Mouse (Mus musculus) 3134 (cell line): ENCODE measurements at regions not wholly inside any gene's neighbourhood (a gene's known extent, or its start where the extent isn't known, plus 50 kb on each side); places are given as distances from the start of the nearest gene placed in this dataset.

Experiments used
- DNase-seq: peaks from one replicate; pipeline ENCODE4 v3.0.0-alpha.2; 2011; ENCODE audit warnings: low spot score; ENCODE audit not compliant: insufficient read length; ENCODE audit errors: extremely low read depth

DNA sequence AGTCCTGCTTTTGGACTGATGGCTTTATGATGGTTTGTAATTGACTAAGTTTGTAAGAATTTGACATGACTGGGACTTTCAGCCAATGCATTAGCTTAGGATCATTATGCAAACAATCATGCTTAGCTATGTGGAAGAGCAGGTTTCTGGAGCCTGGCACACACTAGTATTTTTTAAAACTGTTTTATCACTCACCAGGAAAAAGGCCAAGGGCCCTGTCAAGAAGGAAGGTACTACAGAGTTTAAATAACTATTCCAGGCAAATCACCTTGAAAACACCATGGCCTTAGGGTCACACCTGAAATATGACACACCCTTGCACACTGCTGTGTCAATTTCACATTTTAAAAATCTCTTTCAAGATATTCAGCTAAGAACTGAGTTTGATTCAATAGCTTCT lies 341.0 kb downstream of the Nr2f2 start:
- DNase-seq = no peak

DNA sequence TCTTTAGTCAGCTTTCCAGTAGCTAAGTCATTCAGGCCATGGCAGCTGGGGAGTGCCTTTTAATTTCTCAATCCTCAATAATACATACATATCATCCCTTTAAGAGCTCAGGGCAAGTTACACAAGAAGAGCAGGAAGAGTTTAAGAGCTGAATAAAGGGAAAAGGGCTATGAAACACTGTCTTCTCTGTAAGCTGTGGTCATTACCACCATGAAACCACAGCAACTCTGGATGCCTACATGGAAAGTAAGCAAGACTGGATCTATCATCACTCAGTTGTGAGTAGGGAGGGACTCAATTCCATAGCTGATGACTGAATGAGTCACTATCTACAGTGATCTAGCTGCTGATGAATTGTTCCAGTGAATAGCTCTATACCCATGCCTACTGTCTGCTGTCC lies 349.9 kb downstream of the Nr2f2 start:
- DNase-seq = peak; percentile 67

DNA sequence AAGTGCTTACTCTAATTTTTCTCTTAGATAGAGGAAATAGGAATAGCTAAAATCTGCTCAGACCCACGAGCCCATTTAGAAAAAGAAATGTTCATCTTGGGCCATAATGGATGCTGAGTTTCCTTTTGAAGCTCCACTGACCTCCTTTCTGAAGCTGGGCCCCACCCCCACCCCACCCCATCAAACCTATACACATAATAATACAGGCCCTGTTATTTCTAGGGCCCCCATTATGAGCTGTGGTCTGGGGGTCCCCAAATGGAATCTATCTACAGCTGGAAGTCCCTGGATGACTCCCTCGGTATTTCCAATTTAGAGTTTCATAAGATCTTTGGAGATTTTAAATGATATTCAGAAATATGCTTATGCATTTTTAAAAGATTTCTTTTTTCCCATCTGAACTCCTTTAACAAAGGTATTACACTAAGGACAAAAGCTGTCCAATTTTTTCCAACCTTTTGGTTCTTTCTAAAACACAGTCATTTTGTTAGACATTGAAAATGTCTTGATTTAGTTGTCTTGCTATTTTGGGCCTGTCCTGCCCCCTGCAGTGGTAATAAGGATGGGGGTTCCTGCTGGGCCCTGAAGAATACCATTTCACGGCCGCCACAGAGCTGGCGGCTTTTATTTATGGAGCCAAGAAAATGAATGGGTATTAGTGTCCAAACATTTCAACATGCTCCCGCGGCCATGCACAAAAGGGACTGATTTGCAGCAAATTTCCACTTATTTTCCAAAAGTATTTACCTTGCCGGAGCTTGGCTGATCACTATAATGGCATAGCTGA lies 363.1 kb downstream of the Nr2f2 start:
- DNase-seq = no peak

DNA sequence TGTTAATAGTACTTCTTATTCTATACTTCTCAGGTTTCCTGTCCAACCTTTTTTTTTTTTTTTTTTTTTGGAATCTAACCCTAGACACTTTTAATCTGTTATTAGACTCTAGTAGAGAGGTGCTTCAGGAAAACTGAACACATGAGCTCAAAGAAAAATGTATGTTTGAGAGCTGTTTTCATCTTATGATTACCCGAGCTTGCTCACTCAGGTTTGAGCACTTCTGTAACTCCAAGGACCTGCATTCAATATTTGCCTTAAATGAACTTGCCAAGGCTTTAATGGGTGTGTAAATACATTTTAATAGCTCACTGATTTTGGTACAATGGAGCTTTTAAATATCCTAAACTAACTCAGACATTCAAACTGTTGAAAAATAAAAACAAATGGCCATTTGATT lies 367.8 kb downstream of the Nr2f2 start:
- DNase-seq = no peak

DNA sequence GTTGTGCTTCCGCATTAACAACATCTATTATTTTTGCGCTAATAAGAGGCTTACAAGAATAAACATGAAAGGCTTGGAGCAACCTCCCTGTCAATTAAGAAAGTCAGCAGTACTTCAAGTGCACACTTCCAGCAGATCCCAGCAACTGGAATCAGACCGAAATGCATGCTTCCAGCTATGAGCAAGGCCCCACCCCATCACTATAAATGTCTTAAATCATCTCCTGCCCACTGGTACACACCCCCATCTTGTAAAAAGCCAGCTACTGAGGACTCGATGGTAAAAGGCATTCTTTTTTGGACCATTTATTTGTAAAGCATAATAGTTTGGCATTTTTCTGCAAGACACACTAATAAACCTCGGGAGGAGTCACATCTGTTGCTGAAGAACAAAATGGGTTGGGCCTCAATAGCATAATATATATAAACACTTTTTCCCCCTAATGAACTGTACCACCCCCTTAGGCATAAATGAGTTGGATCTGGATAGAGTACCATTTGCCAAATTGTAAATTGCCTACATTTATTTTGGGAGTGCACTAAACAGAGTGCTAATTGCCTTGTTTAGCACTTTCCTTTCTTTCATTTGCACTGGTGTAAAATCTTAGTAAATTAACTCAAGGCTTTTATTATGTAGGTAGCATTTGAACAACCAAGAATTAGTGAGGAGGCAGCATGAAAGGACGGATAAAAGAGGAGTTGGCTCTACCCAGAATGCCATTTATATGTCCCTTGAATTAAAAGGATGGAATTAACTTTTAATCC lies 371.8 kb downstream of the Nr2f2 start:
- no peak for DNase-seq

DNA sequence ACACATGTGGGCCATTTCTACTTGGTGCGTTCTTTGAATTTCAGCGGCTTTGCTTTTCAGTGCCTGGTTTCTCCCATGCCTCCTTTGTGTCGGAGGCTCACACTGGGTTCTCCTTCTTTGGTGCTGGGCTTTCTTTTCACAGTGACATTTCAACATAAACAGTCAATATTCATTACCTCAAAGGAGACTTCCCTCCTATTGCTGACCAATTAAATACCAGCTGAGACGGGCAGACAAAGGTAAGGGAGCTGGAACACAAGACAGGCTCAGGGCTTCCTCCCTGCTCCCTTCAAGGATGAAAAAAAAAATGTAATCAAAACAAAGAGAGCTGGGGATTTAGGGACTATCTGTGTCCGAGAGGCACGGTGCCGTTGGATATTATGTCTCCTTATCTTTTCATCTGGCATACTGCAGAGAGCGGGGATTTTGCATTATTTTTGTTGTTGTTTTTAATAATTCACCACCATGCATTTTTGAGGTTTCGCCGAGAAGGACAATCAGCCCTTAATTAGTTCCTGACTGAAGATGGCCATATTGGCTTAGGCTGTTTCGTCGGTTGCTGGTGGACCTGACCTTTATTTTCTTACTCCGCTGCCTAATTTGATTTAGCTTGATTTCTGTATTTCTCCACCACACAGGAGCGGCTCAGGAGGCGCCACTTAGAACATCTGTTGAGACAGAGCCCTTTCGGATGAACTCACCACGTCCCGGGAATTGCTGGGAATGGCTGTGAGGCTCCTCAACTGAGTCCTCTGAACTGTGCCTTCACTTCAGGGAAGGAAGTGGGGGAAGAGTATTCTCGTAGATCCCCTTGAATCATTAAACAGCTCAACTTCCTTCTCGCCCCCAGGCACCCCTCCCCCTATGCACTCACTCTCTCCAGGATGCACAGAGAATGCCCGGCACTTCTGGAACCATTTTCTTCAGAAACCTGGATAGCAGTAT lies 373.9 kb downstream of the Nr2f2 start:
- no peak for DNase-seq

DNA sequence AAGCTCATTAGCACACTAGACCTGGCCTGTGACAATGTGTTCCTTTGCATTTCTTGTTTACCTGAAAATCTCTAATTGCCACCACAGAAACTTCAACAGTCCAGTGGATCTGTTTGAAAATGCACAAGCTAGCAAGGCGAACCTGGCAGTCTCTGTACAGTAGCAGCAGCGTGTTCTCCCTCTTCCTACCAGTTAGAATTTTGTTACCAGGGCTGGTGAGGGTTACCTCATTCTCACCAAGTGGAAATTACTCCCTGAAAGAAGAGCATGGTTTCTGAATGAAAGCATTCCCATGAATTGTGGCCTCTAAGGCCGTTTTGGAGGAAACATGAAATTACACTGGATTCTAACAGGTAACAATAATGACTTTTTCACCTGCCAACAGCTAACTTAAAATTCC lies 374.6 kb downstream of the Nr2f2 start:
- no peak for DNase-seq

DNA sequence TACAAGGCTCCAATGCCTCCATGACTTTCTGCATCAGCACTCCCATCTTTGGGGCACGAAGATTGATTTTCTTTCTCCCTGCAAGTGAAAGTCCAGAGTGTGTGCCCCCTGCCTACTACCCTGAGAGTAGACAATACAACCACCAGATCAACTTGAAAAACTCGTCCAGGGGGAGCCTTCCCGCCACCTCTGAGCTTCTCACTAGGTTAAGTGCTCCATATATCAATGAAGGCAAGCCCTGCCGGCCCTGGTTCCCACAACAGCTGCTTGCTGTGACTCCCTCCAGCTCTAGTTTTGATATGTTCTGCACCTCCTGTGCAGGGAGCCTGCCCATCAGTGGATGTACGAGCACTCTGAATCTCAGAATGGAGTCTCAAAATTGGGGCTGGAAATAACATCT lies 377.8 kb downstream of the Nr2f2 start:
- no peak for DNase-seq

DNA sequence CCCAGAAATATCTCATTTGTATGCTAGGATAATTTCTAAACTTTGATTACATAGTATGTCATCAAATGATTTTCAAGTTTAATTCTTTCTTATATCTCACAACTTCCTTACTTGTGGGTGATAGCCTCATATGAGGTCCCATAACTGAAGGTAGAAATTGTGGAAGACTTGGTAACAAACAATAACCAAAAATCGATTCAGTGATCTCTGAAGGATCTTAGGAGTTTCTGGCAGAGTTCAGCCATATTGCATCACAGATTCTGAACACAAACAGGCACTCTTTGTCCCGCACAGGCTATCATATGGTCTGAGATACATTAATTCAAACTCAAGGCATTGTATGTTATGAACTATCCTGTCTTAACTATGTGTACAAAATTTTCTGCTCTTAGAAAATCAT lies 385.2 kb downstream of the Nr2f2 start:
- no peak for DNase-seq

DNA sequence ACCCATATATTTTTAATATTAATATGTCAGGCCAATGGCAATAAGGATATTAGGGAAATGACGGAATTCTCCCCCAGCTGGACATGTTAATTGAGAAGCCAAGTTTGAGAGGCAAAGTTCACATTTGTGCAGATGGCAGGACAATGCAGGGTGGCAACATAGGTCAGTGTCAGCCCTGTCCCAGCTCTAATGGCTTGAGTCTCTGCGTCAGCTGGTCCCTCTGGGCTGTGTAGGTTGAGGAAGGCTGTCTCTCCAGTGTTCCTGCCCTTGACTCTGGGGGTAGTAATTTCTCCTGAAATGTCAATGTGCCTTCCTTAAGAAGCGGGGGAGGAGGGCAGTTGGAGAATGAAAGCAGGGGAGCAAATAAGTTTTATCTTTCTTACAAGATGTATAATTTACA lies 390.2 kb downstream of the Nr2f2 start:
- no peak for DNase-seq

DNA sequence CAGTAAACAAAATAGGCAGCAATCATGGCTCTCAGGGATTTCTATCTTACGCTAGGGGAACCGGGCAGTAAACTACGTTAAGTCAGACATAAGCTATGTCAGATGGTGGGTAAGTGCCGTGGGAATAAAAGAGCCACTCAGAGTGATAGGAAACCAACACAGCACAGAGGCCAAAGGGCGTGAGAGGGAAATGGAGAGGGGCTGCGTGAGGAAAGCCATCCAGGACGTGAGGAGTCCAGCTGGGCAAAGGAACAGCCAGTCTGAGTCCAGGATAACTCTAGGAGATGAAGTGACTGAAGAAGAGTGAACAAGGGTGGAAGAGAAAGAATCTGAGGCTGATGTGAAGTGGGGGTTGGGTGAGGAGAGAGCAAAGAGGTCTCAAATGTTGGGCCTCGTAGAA lies 402.5 kb downstream of the Nr2f2 start:
- no peak for DNase-seq

DNA sequence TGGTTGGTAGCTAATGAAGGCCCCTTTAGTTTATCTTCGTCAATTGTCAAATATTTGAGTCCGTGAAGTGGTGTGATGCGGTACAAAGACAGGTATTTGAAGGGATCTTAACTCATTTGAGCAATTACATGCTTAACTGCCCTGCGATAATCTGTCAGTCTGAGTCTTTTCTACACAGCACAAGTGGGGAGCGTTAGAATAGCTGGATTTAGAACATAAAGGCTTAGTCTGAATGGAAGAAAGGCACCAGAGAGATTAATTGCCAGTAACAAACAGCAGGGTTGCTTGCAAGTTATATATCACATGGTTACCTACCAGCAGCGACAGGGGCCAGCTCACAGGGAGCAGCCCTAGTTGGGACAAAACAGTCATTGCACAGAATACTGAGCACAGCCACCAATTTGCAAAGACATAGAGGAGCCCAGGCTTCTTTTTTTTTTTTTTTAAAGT lies 416.3 kb downstream of the Nr2f2 start:
- DNase-seq = no peak

DNA sequence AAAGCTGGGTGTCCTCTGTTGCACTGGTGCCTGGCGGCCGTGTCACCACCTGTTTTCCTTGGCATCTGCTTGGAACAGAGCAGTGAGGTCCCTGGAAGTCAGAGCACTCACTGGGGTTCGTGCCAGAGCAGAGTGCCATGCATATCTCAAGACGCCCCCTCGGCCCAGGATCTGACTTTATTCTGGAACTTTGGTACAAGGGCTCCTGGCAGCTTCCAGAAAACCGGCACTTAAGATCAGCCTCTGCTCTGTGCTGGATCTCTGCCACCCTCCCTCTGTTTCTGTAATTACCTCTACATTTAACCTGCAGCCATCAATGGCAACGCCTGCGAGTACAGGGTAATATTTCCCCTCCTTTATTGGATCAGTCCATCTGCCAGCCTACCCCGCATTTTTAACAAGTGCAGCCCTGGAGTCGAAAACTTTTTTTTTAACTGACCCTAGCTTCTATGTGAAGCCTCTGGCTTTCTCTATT lies 416.9 kb downstream of the Nr2f2 start:
- peak; percentile 7 for DNase-seq

DNA sequence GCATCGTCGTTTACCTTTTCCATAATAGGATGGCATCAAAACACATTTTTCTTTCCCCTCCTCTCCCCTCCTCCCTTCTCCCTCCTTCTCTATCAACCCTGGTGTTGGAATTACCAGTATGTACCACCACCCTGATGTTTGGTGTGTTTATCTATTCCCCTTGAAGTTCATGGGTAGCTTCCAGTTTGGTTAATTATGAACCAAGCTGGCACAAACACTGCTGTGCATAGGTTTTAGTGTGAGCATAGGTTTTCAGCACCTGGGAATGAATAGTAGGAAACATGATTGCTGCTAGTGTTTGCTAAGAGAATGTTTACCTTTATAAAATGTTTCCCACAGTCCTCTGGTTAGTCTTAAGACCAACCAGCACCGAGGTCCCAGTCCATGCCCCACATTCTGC lies 420.1 kb downstream of the Nr2f2 start:
- DNase-seq = no peak

DNA sequence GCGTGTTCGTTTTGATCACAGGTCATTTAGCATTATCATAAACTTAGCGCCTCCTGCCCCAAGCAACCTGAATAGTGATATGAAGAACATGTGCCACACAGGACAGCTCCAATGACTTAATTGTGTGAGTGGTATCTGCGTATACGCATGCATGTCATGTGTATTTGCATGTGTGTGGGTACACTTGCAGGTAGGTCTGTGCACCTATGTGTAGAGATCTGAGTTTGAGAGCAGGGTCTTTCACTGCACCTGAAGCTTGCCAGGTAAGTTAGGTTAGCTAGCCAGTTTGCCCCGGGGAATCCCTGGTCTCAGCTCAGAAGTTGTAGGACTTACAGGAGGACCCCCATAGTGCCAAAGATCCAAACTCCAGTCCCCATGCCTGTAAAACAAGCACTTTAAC lies 424.7 kb downstream of the Nr2f2 start:
- DNase-seq = no peak

DNA sequence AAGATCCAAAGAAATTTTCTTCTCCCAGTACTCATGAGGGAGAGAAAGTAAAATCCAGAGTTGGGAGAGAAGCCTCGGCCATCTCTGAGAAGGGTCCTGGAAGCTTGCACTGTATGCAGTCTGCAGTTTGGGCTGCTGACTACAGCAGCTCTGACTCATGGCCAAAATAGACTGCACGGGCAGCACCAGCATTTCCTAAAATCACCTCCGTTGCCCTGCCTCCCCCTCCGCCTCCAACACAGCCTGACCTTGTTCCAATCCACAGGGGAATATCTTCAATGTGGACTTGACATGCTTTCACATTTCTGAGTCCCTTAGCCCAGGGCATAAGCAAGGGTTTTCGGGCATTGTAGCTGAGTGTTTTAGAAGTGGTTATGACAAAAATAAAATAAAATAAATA lies 441.3 kb downstream of the Nr2f2 start:
- DNase-seq = no peak

DNA sequence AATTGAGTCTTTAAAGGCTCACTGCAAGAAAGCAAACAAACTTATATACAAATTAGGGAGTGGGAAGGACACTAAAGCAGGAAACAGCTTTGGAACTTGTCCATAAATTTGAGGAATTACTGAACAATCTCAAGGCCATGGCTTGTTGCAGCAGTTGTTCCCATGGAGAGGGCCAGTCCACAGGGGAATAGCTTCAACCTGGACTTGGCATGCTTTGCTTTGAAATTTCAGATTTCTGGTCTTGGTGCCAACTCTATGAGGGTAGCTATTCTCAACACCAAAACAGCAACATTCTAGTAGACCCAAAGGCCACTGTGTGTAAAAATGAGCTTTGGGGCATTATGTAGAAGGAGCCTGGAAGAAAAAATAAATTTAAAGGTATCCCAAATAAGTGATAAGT lies 442.0 kb downstream of the Nr2f2 start:
- no peak for DNase-seq

DNA sequence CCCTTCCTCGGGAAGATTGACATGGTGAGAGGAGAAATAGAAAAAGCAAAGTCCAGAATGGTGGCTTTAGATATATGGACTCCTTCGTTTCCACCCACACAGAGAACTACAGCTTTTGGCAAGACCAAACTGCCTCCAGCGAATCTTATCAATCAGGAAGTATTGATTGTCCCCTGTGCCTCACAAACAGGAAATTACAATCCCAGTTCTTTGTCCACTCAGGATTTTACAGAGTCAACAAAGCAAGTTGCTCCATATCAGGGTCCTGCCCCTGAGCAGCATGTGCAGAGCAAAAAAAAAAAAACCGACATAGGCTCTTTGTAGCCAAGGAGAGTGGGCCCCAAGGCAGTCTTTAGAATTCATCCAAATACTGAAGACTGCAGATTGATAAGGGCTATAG lies 454.8 kb downstream of the Nr2f2 start:
- no peak for DNase-seq

DNA sequence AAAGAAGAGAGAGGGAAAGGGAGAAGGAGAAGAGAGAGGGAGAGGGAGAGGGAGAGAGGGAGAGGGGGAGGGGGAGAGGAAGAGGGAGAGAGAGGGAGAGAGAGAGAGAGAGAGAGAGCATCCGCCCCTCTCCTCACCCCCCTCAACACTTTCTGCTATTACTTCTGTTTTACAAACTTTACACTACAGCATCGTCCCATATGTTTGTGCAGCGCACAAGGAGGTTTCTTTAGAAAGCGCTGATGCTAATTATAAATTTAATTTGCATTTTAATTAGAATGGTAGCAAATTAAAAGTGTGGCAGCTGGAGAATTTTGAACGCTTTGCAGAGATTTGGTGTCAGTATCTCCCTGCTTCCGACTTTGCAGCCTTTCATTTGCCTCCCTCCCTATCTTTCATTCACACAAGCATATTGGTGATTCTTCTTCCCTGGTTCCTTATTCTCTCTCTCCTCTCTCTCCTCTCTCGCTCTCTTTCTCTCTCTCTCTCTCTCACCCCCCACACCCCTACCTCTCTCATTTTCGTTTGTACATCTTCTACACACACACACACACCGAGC lies 476.0 kb downstream of the Nr2f2 start:
- DNase-seq = no peak

DNA sequence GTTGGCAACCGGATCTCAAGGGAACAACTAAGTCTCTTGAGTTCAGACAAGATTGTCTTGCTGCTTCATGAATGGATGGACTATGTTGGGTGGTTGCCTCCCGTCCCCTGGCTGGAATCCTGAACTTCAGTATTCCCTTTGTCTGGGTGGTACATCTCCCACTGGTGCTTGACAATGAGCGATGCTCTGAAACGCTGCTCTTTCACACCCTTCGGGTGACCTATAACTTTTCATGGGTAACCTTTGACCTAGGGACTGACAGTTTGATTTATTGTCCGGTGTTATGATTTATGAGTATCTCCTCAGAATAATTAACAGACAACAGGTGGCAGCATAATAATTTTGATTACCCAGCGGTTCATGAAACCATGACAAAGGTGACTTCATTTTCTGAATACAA lies 478.3 kb downstream of the Nr2f2 start:
- DNase-seq = no peak

DNA sequence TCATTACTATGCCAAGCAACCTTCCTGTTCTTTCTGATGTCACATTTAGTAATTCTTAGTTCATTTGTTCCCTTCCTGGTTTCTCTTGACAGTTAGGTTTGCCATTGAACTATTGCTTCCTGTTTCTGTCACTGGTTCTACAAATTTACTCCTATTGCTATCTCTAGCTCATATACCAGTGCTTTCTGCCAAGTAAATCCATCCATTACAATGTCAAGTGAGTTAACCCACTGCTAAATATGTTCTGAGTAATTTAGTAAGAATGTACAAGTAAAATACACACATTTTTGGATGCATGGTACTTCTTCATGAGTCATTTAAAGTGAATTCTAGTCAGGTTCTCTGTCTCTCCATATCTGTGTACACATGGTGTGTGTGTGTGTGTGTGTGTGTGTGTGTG lies 489.5 kb downstream of the Nr2f2 start:
- peak; percentile 18 for DNase-seq
